ENCODE assay signal across 8 mouse cellular contexts in genomic region chr11:22002783-22003340, GRCm38 (mm10). TPM values are rescaled to one million over a fixed set of nuclear protein-coding genes. Genes with fewer than 3 reads are reported as not detected.
DNase-seq lines count a peak whose midpoint lies in the region; ATAC-seq and TF ChIP-seq lines count a peak whose summit lies in the region.

Otx1 (minus strand) TSS chr11:22002897.

- peak within 1 kb of the TSS; percentile 56 for H3K27ac ChIP-seq in embryonic facial prominence, embryonic 11.5 days (replicated peaks; ENCODE audit: low read depth, low read length)
- peak within 1 kb of the TSS; percentile 86 for H3K27ac ChIP-seq in hindbrain, embryonic 10.5 days
- H3K27ac ChIP-seq in limb, embryonic 15.5 days: peak within 1 kb of the TSS; percentile 68
- H3K27ac ChIP-seq in olfactory bulb, adult 2 months (ENCODE audit: insufficient read depth, low read depth, low read length): no peak within 1 kb of the TSS

- peak within 1 kb of the TSS; percentile 59 for H3K4me3 ChIP-seq in embryonic facial prominence, embryonic 11.5 days (ENCODE audit: low read depth, low read length)
- H3K4me3 ChIP-seq in hindbrain, embryonic 10.5 days: peak within 1 kb of the TSS; percentile 70
- H3K4me3 ChIP-seq in limb, embryonic 15.5 days: peak within 1 kb of the TSS; percentile 55
- peak within 1 kb of the TSS; percentile 27 for H3K4me3 ChIP-seq in olfactory bulb, adult 2 months (ENCODE audit: insufficient read depth, low read depth, low read length)

- no peaks in the 10 kb centered on the region for H3K36me3 ChIP-seq in embryonic facial prominence, embryonic 11.5 days (replicated peaks; ENCODE audit: control insufficient read depth, insufficient read depth, low read depth, low read length)
- H3K36me3 ChIP-seq in hindbrain, embryonic 10.5 days: no peaks in the 10 kb centered on the region
- 0 out of 2 replicates have a peak, but pooled peaks cover 3% of the 10 kb centered on the region for H3K36me3 ChIP-seq in limb, embryonic 15.5 days

- H3K9ac ChIP-seq in embryonic facial prominence, embryonic 11.5 days (replicated peaks; ENCODE audit: low read length): peak within 1 kb of the TSS; percentile 60
- H3K9ac ChIP-seq in limb, embryonic 15.5 days: peak within 1 kb of the TSS; percentile 37; the same call in 1 of the 2 replicates

- peaks cover 65% of the 10 kb centered on the region for H3K27me3 ChIP-seq in embryonic facial prominence, embryonic 11.5 days (ENCODE audit: control insufficient read depth, insufficient read depth, low read length)
- H3K27me3 ChIP-seq in hindbrain, embryonic 10.5 days (ENCODE audit: insufficient read depth, poor library complexity, severe bottlenecking): peaks cover 100% of the 10 kb centered on the region
- H3K27me3 ChIP-seq in limb, embryonic 15.5 days: peaks cover 87% of the 10 kb centered on the region

- H3K4me1 ChIP-seq in embryonic facial prominence, embryonic 11.5 days (ENCODE audit: control insufficient read depth, insufficient read depth, low read length): peaks cover 3% of the 10 kb centered on the region
- peaks cover 65% of the 10 kb centered on the region for H3K4me1 ChIP-seq in hindbrain, embryonic 10.5 days (replicated peaks)
- H3K4me1 ChIP-seq in limb, embryonic 15.5 days: peaks cover 47% of the 10 kb centered on the region
- H3K4me1 ChIP-seq in olfactory bulb, adult 2 months (ENCODE audit: control insufficient read depth, insufficient read depth, low read length): peaks cover 23% of the 10 kb centered on the region

- peak; percentile 9 to 55 for DNase-seq in heart, adult 18-20 months
- no peak for DNase-seq in heart, adult 8-10 months (ENCODE audit: low spot score)
- DNase-seq in ES-CJ7 (ENCODE audit: low read depth, low spot score): peak; percentile 42
- peak; percentile 61 for DNase-seq in embryonic facial prominence, embryonic 11.5 days (ENCODE audit: low spot score)
- DNase-seq in hindbrain, embryonic 10.5 days (ENCODE audit: low spot score): peak; percentile 57
- DNase-seq in thymus, postnatal 25 days: no peak

- TF ChIP-seq POLR2A in olfactory bulb, adult 2 months (IDR thresholded peaks at IDR 0.05; ENCODE audit: insufficient read depth, low read depth, low read length): no peak

- under 1% methylated on average over 34 of the region's 34 CpGs for WGBS in embryonic facial prominence, embryonic 11.5 days
- under 1% methylated on average over 34 of the region's 34 CpGs for WGBS in hindbrain, embryonic 10.5 days
- WGBS in limb, embryonic 15.5 days: under 1% methylated on average over 34 of the region's 34 CpGs
- WGBS in olfactory bulb, adult 2 months: 2% methylated on average over 34 of the region's 34 CpGs

- ATAC-seq in embryonic facial prominence, embryonic 11.5 days (replicated peaks; ENCODE audit: insufficient number of reproducible peaks, low FRiP score, low TSS enrichment, low read depth): no peak
- ATAC-seq in limb, embryonic 15.5 days (ENCODE audit: insufficient number of reproducible peaks, low FRiP score, low TSS enrichment, low read depth): no peak

- H3K4me2 ChIP-seq in embryonic facial prominence, embryonic 11.5 days (ENCODE audit: low read depth, low read length): peak within 1 kb of the TSS; percentile 92
- peak within 1 kb of the TSS; percentile 90 for H3K4me2 ChIP-seq in limb, embryonic 15.5 days

- TF ChIP-seq CTCF in olfactory bulb, adult 2 months (IDR thresholded peaks at IDR 0.05; ENCODE audit: insufficient read depth, low read depth, low read length): no peak

- H3K9me3 ChIP-seq in embryonic facial prominence, embryonic 11.5 days (replicated peaks; ENCODE audit: control insufficient read depth, low read length): no peaks in the 10 kb centered on the region
- no peaks in the 10 kb centered on the region for H3K9me3 ChIP-seq in hindbrain, embryonic 10.5 days
- no peaks in the 10 kb centered on the region for H3K9me3 ChIP-seq in limb, embryonic 15.5 days

RNA-seq across cellular contexts. Expression of gene Otx1, which starts in this region (rescaled TPM):
- total RNA-seq in heart, adult 18-20 months (2021): under 1 TPM in 1 of 2 experiments, not detected in 1; 0.23 TPM
- not detected for total RNA-seq in heart, adult 8-10 months (2022)
- 5.9 and 9.4 TPM in 2 replicates for polyA plus RNA-seq in embryonic facial prominence, embryonic 11.5 days (2014; fragmentation: Nextera tagmentation; extraction: Ambion mirVana)
- 2.9 and 5.3 TPM in 2 replicates for polyA plus RNA-seq in hindbrain, embryonic 10.5 days (2016; fragmentation: Nextera tagmentation; extraction: Ambion mirVana)
- 2.7 and 2.9 TPM in 2 replicates for polyA plus RNA-seq in limb, embryonic 15.5 days (2015; fragmentation: Nextera tagmentation; extraction: Ambion mirVana)
- polyA plus RNA-seq in olfactory bulb, adult 2 months (2012; ENCODE audit: insufficient read depth, insufficient read length, low replicate concordance, missing spikeins): not detected in 2 replicates

Comparison
In these comparisons a context has a peak if more than half of its experiments do, and no peak if none do; other contexts are left out.
1. Peak in DNase-seq in heart, adult 18-20 months; RNA of the gene not detected or under 1 TPM.
2. DNase-seq: peak in ES-CJ7 (single experiment), embryonic facial prominence, embryonic 11.5 days (single experiment) and hindbrain, embryonic 10.5 days (single experiment); none in heart, adult 8-10 months (single experiment) and thymus, postnatal 25 days (single experiment).
3. Peak in every context shown above with its lines, with median percentiles within 50 percentile points of each other: H3K4me3 ChIP-seq.